Mouse (Mus musculus): ENCODE results near the gene Ptprd.

Gene Ptprd

GRCm38 (mm10) chr4:76319874-76320273 lies 1891.9 kb downstream of the Ptprd start:
- in situ Hi-C loops (cut with MboI, MseI): loop anchor here (10.0 kb wide), 1 partner anchor 1555 kb away; no protein-coding TSS in a partner anchor

GRCm38 (mm10) chr4:76315977-76316376 lies 1895.8 kb downstream of the Ptprd start:
- in situ Hi-C loops (cut with MboI, MseI): loop anchor here (10.0 kb wide), 1 partner anchor 1551 kb away; no protein-coding TSS in a partner anchor

GRCm38 (mm10) chr4:76313749-76314148 lies 1898.0 kb downstream of the Ptprd start:
- in situ Hi-C loops (cut with MboI, MseI): loop anchor here (10.0 kb wide), 1 partner anchor 1549 kb away; no protein-coding TSS in a partner anchor

GRCm38 (mm10) chr4:76312593-76312992 lies 1899.2 kb downstream of the Ptprd start:
- in situ Hi-C loops (cut with MboI, MseI): loop anchor here (10.0 kb wide), 1 partner anchor 1548 kb away; no protein-coding TSS in a partner anchor

- in situ Hi-C loops (cut with MboI, MseI): no loop called here
Observed at GRCm38 (mm10) chr4:76305987-76306386, 1905.8 kb downstream of the Ptprd start.

GRCm38 (mm10) chr4:76297375-76297774 lies 1914.4 kb downstream of the Ptprd start:
- in situ Hi-C loops (cut with MboI, MseI): no loop called here

- in situ Hi-C loops (cut with MboI, MseI): no loop called here
Observed at GRCm38 (mm10) chr4:76292733-76293357, 1918.9 kb downstream of the Ptprd start.

GRCm38 (mm10) chr4:76290484-76290818 lies 1921.3 kb downstream of the Ptprd start:
- in situ Hi-C loops (cut with MboI, MseI): no loop called here

- in situ Hi-C loops (cut with MboI, MseI): no loop called here
Observed at GRCm38 (mm10) chr4:76289612-76290483, 1921.9 kb downstream of the Ptprd start.

GRCm38 (mm10) chr4:76286016-76286415 lies 1925.7 kb downstream of the Ptprd start:
- in situ Hi-C loops (cut with MboI, MseI): no loop called here

- in situ Hi-C loops (cut with MboI, MseI): no loop called here
Observed at GRCm38 (mm10) chr4:76282886-76283285, 1928.9 kb downstream of the Ptprd start.

- in situ Hi-C loops (cut with MboI, MseI): no loop called here
Observed at GRCm38 (mm10) chr4:76262727-76263126, 1949.0 kb downstream of the Ptprd start.

GRCm38 (mm10) chr4:76260686-76261085 lies 1951.1 kb downstream of the Ptprd start:
- in situ Hi-C loops (cut with MboI, MseI): no loop called here

GRCm38 (mm10) chr4:76260286-76260685 lies 1951.5 kb downstream of the Ptprd start:
- in situ Hi-C loops (cut with MboI, MseI): no loop called here

- in situ Hi-C loops (cut with MboI, MseI): no loop called here
Observed at GRCm38 (mm10) chr4:76259636-76260035, 1952.1 kb downstream of the Ptprd start.

- in situ Hi-C loops (cut with MboI, MseI): no loop called here
Observed at GRCm38 (mm10) chr4:76244371-76244770, 1967.4 kb downstream of the Ptprd start.

- in situ Hi-C loops (cut with MboI, MseI): no loop called here
Observed at GRCm38 (mm10) chr4:76241542-76241941, 1970.2 kb downstream of the Ptprd start.

GRCm38 (mm10) chr4:76241140-76241539 lies 1970.6 kb downstream of the Ptprd start:
- in situ Hi-C loops (cut with MboI, MseI): no loop called here

- in situ Hi-C loops (cut with MboI, MseI): no loop called here
Observed at GRCm38 (mm10) chr4:76239063-76239462, 1972.7 kb downstream of the Ptprd start.

- in situ Hi-C loops (cut with MboI, MseI): no loop called here
Observed at GRCm38 (mm10) chr4:76238577-76238976, 1973.2 kb downstream of the Ptprd start.

- in situ Hi-C loops (cut with MboI, MseI): no loop called here
Observed at GRCm38 (mm10) chr4:76237827-76238226, 1973.9 kb downstream of the Ptprd start.

- in situ Hi-C loops (cut with MboI, MseI): no loop called here
Observed at GRCm38 (mm10) chr4:76223720-76224119, 1988.0 kb downstream of the Ptprd start.

- in situ Hi-C loops (cut with MboI, MseI): no loop called here
Observed at GRCm38 (mm10) chr4:76222520-76222919, 1989.2 kb downstream of the Ptprd start.
